Mouse (Mus musculus) G1E (cell line): ENCODE data around the gene Tmpo. TPM values are rescaled to one million over a fixed set of nuclear protein-coding genes. Genes with fewer than 3 reads are reported as not detected.

Experiments used
- ATAC-seq: 2 replicates; pipeline ENCODE4 v1.8.0; 2016; ENCODE audit warnings: mild to moderate bottlenecking; ENCODE audit not compliant: insufficient number of reproducible peaks, poor library complexity, low FRiP score, severe bottlenecking; ENCODE audit errors: extremely low read depth
- DNase-seq: peaks from one replicate; pipeline ENCODE4 v3.0.0; 2012; ENCODE audit warnings: low spot score
- H3K27me3 ChIP-seq: 2 replicates; pipeline ENCODE4 v1.6.1; 2012; ENCODE audit warnings: mild to moderate bottlenecking, low read length, inconsistent platforms; ENCODE audit not compliant: insufficient read depth
- H3K36me3 ChIP-seq: replicated peaks from 2 replicates; pipeline ENCODE3; 2012; ENCODE audit warnings: mild to moderate bottlenecking, inconsistent platforms
- H3K4me1 ChIP-seq: 2 replicates; pipeline ENCODE4 v1.6.1; 2012; ENCODE audit warnings: low read depth, low read length, inconsistent platforms, mixed read lengths; ENCODE audit not compliant: insufficient read depth
- H3K4me3 ChIP-seq: 2 replicates; pipeline ENCODE4 v1.5.1; 2012; ENCODE audit warnings: low read depth, mild to moderate bottlenecking, inconsistent platforms, low read length, moderate library complexity, mixed read lengths
- H3K9me3 ChIP-seq: replicated peaks from 2 replicates; pipeline ENCODE4 v1.6.1; 2012; ENCODE audit warnings: inconsistent platforms
- CTCF ChIP-seq: IDR thresholded peaks from 2 replicates; pipeline ENCODE4 v1.5.1; 2012; ENCODE audit warnings: low read depth, low read length, inconsistent platforms, mixed read lengths
- GATA1 ChIP-seq: IDR thresholded peaks from 2 replicates; pipeline ENCODE4 v1.6.1; 2012; ENCODE audit warnings: borderline replicate concordance, low read length, inconsistent platforms, mixed read lengths
- GATA2 ChIP-seq: IDR thresholded peaks from 2 replicates; pipeline ENCODE4 v1.6.1; 2012; ENCODE audit warnings: low read depth, low read length, inconsistent platforms, borderline replicate concordance
- POLR2AphosphoS5 ChIP-seq: IDR thresholded peaks from 2 replicates; pipeline ENCODE4 v1.6.1; 2012; ENCODE audit warnings: low read depth, low read length, inconsistent platforms; ENCODE audit not compliant: insufficient replicate concordance
- TAL1 ChIP-seq: conservative IDR thresholded peaks from 2 replicates; pipeline ENCODE4 v1.6.1; 2012; ENCODE audit warnings: low read depth, low read length, inconsistent platforms, mixed read lengths
- polyA plus RNA-seq: library from polyadenylated mRNA; stranded (reverse); fragments of >175 nt; gene quantifications from 2 replicates; pipeline ENCODE4 v1.2.3, GENCODE M21; 2012
- total RNA-seq, 2 experiments: library from RNA; stranded (forward) in 1 of 2; stranded (reverse) in 1 of 2; fragments of 200-1000 nt in 1 of 2; fragments of >200 nt in 1 of 2; fragmentation: Nextera tagmentation in 1 of 2; gene quantifications; 2 replicates each; pipeline ENCODE4 v1.2.3; 2014 to 2017

Gene Tmpo
- total and polyA plus RNA-seq, 3 experiments = 247 to 529 (median 390) TPM

DNA sequence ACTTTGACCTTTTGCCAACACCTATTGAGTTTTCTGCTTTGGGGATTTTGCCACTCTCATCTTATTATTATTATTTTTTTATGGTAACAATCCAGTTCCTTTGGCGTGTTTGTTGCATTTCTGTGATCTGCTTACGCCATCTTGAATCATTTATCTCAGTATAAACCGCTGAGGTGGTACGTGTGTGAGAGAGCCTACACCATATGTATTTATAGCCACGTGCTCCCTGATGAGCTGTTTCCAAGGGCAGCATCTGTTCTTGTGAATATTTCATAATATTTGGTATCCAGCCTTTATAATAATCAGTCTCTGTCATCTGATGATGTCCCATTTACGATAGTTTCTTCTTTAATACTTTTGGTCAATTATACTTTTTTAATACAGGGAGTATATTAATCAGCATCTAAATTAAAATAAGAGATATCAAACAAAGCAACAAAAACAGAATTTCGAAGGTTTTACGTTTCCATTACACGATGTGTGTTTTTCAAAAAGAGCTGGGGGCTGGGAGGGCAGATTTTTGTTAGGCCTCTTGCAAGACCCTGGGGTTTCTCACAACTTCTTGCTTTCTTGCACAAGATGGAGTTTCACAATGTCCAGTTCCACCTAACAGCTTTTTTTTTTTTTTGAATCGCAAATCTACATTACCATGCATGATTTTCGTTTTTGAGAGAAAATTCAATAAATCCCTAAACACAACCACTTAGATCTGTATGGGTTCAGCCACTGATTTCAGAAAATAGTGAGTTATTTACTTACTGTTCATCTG is 28.0 kb upstream of the Tmpo start:
- ATAC-seq = no peak
- TF ChIP-seq TAL1 (no peak), GATA2 (no peak), POLR2AphosphoS5 (no peak)

GRCm38 (mm10) chr10:91208461-91208860 is 27.3 kb upstream of the Tmpo start:
- ATAC-seq = no peak
- H3K9me3 ChIP-seq = no peaks in the 10 kb centered on the region
- H3K36me3 ChIP-seq = no peaks in the 10 kb centered on the region
- no peak for DNase-seq
- peaks cover 7% of the 10 kb centered on the region; the same call in 1 of the 2 replicates for H3K27me3 ChIP-seq
- TF ChIP-seq CTCF = no peak
- no peak overlapping the region for H3K4me3 ChIP-seq
- H3K4me1 ChIP-seq = peaks cover 3% of the 10 kb centered on the region

More for the DNA sequence above, 28.0 kb upstream of the Tmpo start:
- Histone ChIP-seq H3K4me3 (no peak overlapping the region), H3K4me1 (peaks cover 3% of the 10 kb centered on the region), H3K36me3 (no peaks in the 10 kb centered on the region), H3K9me3 (no peaks in the 10 kb centered on the region), H3K27me3 (peaks cover 7% of the 10 kb centered on the region; the same call in 1 of the 2 replicates)
- no peak for DNase-seq

GRCm38 (mm10) chr10:91207275-91207674 is 26.2 kb upstream of the Tmpo start:
- ATAC-seq (no peak), DNase-seq (no peak)
- peaks cover 4% of the 10 kb centered on the region; the same call in 1 of the 2 replicates for H3K27me3 ChIP-seq
- no peaks in the 10 kb centered on the region for H3K36me3 ChIP-seq
- H3K4me1 ChIP-seq = peaks cover 3% of the 10 kb centered on the region
- H3K4me3 ChIP-seq = no peak overlapping the region
- TF ChIP-seq CTCF (no peak), GATA1 (no peak), POLR2AphosphoS5 (no peak), TAL1 (no peak), GATA2 (no peak)
- no peaks in the 10 kb centered on the region for H3K9me3 ChIP-seq

DNA sequence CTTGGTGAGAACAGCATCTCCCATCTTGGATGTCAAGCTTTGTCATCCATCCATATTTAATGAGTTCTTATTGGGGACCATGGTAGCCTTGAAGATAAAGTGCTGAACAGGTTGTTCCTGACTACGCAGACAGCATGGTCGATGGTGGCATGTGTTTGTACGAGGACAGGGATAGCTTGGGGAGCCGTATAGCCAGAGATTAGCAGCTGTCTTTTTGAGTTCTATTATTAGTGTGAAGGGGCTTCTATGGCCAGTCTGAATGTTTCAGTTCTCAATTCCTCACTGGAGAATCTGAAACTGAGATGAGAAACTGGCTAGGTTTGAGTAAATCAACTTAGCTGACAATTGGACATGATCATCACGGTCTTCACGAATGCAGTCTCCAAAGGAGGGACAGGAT is 24.5 kb upstream of the Tmpo start:
- Histone ChIP-seq H3K4me3 (no peak overlapping the region), H3K36me3 (no peaks in the 10 kb centered on the region), H3K4me1 (peaks cover 3% of the 10 kb centered on the region), H3K9me3 (no peaks in the 10 kb centered on the region), H3K27me3 (0 out of 2 replicates have a peak, but pooled peaks cover 1% of the 10 kb centered on the region)
- no peak for TF ChIP-seq GATA1
- no peak for TF ChIP-seq CTCF
- no peak for TF ChIP-seq TAL1
- TF ChIP-seq GATA2 = no peak
- TF ChIP-seq POLR2AphosphoS5 = no peak
- DNase-seq (no peak), ATAC-seq (no peak)

GRCm38 (mm10) chr10:91200581-91200980 is 19.5 kb upstream of the Tmpo start:
- H3K4me3 ChIP-seq = no peak overlapping the region

DNA sequence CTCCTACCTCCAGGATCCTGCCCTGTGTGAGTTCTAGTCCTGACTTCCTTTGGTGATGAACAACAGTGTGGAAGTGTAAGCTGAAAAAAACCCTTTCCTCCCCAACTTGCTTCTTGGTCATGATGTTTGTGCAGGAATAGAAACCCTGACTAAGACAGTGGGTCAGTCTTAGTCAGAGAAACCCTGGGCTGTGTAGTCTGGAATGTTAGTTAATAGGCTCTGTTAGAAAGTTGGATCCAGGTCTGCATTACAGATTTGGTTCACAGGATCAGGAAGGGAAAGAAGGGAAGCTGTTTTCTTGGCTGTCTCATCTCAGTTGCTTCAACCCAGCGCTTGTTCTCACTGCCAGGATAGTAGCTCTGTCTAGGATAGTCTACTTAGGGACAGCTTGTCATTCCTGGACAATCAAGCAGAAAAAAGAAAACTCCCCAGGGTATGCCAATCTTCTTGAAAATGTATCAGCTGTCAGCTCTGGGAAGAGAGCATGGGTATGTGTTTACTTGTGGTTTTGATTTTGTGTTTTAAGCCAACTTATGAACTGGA is 18.2 kb upstream of the Tmpo start:
- Histone ChIP-seq H3K4me1 (no peaks in the 10 kb centered on the region), H3K4me3 (no peak overlapping the region), H3K9me3 (peaks cover 3% of the 10 kb centered on the region), H3K27me3 (peaks cover 5% of the 10 kb centered on the region; the same call in 1 of the 2 replicates), H3K36me3 (no peaks in the 10 kb centered on the region)
- TF ChIP-seq POLR2AphosphoS5 (no peak), GATA2 (no peak), GATA1 (no peak), CTCF (no peak), TAL1 (no peak)
- no peak for ATAC-seq
- DNase-seq = no peak

More at GRCm38 (mm10) chr10:91200581-91200980, 19.5 kb upstream of the Tmpo start:
- Histone ChIP-seq H3K27me3 (peaks cover 5% of the 10 kb centered on the region; the same call in 1 of the 2 replicates), H3K9me3 (peaks cover 3% of the 10 kb centered on the region), H3K4me1 (no peaks in the 10 kb centered on the region), H3K36me3 (no peaks in the 10 kb centered on the region)
- no peak for TF ChIP-seq GATA1
- TF ChIP-seq POLR2AphosphoS5 = no peak
- TF ChIP-seq CTCF = no peak
- TF ChIP-seq GATA2 = no peak
- no peak for TF ChIP-seq TAL1
- no peak for ATAC-seq
- no peak for DNase-seq
